Mouse (Mus musculus) forebrain, embryonic 15.5 days (tissue): ENCODE results near the gene Htr6. TPM values are rescaled to one million over a fixed set of nuclear protein-coding genes. Genes with fewer than 3 reads are reported as not detected.

Source experiments
- ATAC-seq: fragments of 200-750 bp; cut with Nextera tagmentation; replicated peaks from 2 replicates; pipeline ENCODE4 v1.8.0; 2017; ENCODE audit warnings: mild to moderate bottlenecking, moderate TSS enrichment, moderate library complexity
- H3K27ac ChIP-seq: fragments of 300-500 bp; sonication (generic); replicated peaks from 2 replicates; pipeline ENCODE4 v1.5.1; 2015; ENCODE audit warnings: mild to moderate bottlenecking, inconsistent platforms
- H3K27me3 ChIP-seq: fragments of 300-500 bp; sonication (generic); 2 replicates; pipeline ENCODE4 v1.6.1; 2015; ENCODE audit warnings: inconsistent platforms
- H3K36me3 ChIP-seq: fragments of 300-500 bp; sonication (generic); 2 replicates; pipeline ENCODE4 v1.6.1; 2015; ENCODE audit warnings: mild to moderate bottlenecking, inconsistent platforms
- H3K4me1 ChIP-seq: fragments of 300-500 bp; sonication (generic); 2 replicates; pipeline ENCODE4 v1.6.1; 2015; ENCODE audit warnings: inconsistent platforms
- H3K4me2 ChIP-seq: fragments of 300-500 bp; sonication (generic); replicated peaks from 2 replicates; pipeline ENCODE4 v1.6.1; 2015; ENCODE audit warnings: mild to moderate bottlenecking, inconsistent platforms
- H3K4me3 ChIP-seq: fragments of 300-500 bp; sonication (generic); 2 replicates; pipeline ENCODE4 v1.5.1; 2015; ENCODE audit warnings: mild to moderate bottlenecking, inconsistent platforms
- H3K9ac ChIP-seq: fragments of 300-500 bp; sonication (generic); replicated peaks from 2 replicates; pipeline ENCODE4 v1.6.1; 2015; ENCODE audit warnings: mild to moderate bottlenecking, inconsistent platforms
- H3K9me3 ChIP-seq: fragments of 300-500 bp; sonication (generic); 2 replicates; pipeline ENCODE4 v1.6.1; 2016; ENCODE audit warnings: inconsistent platforms
- WGBS: fragments of 180-500 bp; shearing (Covaris S2); methylation state at CpG from one replicate; pipeline ENCODE4 v1.1.7; 2015; ENCODE audit warnings: mixed read lengths; 5-methylcytosine and 5-hydroxymethylcytosine counted together
- polyA plus RNA-seq: library from polyadenylated mRNA; unstranded; fragments of >200 nt; fragmentation: Nextera tagmentation; extraction: Ambion mirVana; gene quantifications from 2 replicates; pipeline ENCODE4 v1.2.1, GENCODE M21; 2015

Htr6 gene
- polyA plus RNA-seq, 1 experiment from 2014 or later, result 0.37 TPM

DNA sequence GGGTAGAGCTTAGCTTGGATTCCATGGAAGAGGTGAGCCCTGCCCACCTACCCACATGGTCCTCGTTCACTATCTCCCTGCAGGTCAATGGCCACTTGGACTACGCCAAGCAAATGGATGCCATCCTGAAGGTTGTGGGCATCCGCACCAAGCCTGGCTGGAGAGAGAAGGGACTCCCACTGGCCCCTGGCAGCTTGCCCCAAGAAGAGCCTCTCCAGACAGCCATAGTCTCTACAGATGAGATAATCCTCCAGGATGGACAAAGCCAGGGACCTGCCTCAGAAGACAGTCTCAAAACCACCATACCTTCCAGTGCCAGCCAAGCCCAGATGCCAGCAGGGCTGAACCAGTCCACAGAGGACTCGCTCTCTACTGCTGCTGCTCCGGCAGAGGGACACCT, 17.3 kb downstream of the Htr6 start:
- Histone ChIP-seq H3K4me2 (no peak overlapping the region), H3K4me3 (no peak overlapping the region)
- 93% methylated on average over 5 of the region's 5 CpGs for WGBS

DNA sequence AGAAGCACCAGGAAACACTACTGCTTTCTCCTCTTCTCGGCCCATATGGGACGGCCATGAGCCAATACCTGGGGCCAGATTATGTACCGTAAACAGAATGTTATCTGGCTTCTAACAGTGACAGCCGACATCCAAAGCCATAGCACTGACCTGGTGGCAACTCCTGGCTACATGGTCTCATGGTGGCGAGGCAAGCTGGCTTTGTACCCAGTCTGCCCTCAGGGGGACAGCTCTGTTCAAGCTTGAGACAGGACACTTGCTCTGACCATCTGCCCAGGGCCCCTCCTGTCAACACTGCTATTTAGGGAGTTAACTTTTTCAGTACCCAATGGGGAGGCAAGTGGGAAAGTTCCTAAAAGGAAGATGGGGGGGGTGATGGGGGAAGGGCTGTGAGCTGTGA, 18.1 kb downstream of the Htr6 start:
- H3K27me3 ChIP-seq, result peaks cover 9% of the 10 kb centered on the region; the same call in 1 of the 2 replicates
- ATAC-seq, result no peak
- 67% methylated on average over 5 of the region's 5 CpGs for WGBS

More for the DNA sequence above, 17.3 kb downstream of the Htr6 start:
- Histone ChIP-seq H3K9me3 (no peaks in the 10 kb centered on the region), H3K4me1 (peaks cover 29% of the 10 kb centered on the region), H3K36me3 (no peaks in the 10 kb centered on the region), H3K27ac (no peak overlapping the region), H3K9ac (no peak overlapping the region), H3K27me3 (peaks cover 9% of the 10 kb centered on the region; the same call in 1 of the 2 replicates)
- no peak for ATAC-seq

DNA sequence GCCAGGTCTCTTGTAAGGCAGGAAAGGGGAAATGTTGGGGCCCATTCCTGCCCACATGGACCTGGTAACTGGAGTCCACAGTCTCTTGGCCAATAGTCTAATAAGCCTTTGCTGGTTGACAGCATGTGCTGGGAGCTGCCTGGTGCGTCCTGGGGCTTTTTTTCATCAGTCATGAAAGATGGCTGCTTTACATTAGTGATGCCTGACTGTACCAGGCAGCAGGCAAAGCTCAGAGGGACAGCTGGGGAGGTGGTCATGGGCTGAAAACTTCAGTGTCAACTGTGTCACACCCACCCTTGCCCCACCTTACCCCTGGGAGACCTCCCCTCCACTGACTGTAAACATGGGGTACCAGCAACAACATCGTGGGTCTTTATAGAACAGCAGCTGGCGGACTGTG, 19.6 kb downstream of the Htr6 start:
- 50% methylated on average over 3 of the region's 3 CpGs for WGBS
- H3K4me2 ChIP-seq, result no peak overlapping the region
- peaks cover 41% of the 10 kb centered on the region for H3K4me1 ChIP-seq
- no peak overlapping the region for H3K9ac ChIP-seq
- H3K9me3 ChIP-seq, result no peaks in the 10 kb centered on the region
- H3K27me3 ChIP-seq, result peaks cover 5% of the 10 kb centered on the region; the same call in 1 of the 2 replicates
- H3K4me3 ChIP-seq, result no peak overlapping the region
- peak overlapping the region; percentile 80 for H3K27ac ChIP-seq
- no peaks in the 10 kb centered on the region for H3K36me3 ChIP-seq
- 0 out of 2 replicates have a peak, but pooled peaks have one; percentile 3 for ATAC-seq

More for the DNA sequence above, 18.1 kb downstream of the Htr6 start:
- no peak overlapping the region for H3K27ac ChIP-seq
- peaks cover 36% of the 10 kb centered on the region for H3K4me1 ChIP-seq
- no peak overlapping the region for H3K4me3 ChIP-seq
- H3K36me3 ChIP-seq, result no peaks in the 10 kb centered on the region
- no peaks in the 10 kb centered on the region for H3K9me3 ChIP-seq
- no peak overlapping the region for H3K4me2 ChIP-seq
- H3K9ac ChIP-seq, result no peak overlapping the region

DNA sequence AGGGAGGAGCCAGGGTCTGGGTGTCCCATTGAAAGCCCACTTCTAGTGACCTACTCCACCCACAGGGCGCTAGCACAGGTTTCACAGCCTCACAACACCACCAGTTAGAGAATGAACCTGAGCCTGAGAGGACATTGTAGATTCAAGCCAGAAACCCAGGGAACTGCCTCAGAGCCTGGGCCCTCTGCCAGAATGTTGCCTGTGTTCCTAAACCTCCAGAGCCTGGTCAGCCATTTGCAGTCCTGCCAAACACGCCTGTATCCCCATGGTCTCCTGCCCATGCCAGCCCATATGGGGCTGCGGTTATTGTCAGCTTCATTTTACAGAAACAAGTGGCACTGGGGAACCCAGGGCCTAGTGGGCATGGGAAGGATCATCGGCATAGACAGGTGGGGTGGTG, 20.0 kb downstream of the Htr6 start:
- H3K4me1 ChIP-seq, result peaks cover 41% of the 10 kb centered on the region
- H3K36me3 ChIP-seq, result no peaks in the 10 kb centered on the region
- no peak overlapping the region for H3K4me3 ChIP-seq
- peak overlapping the region; percentile 80 for H3K27ac ChIP-seq
- peak; percentile 35; the same call in 1 of the 2 replicates for ATAC-seq
- H3K9ac ChIP-seq, result no peak overlapping the region
- WGBS, result 40% methylated on average over 4 of the region's 4 CpGs
- no peaks in the 10 kb centered on the region for H3K9me3 ChIP-seq
- H3K27me3 ChIP-seq, result peaks cover 5% of the 10 kb centered on the region; the same call in 1 of the 2 replicates
- H3K4me2 ChIP-seq, result no peak overlapping the region

- ATAC-seq, result peak; percentile 79
- H3K9me3 ChIP-seq, result no peaks in the 10 kb centered on the region
- 31% methylated on average over 9 of the region's 9 CpGs for WGBS
- H3K9ac ChIP-seq, result no peak overlapping the region
- H3K36me3 ChIP-seq, result no peaks in the 10 kb centered on the region
- H3K27me3 ChIP-seq, result peaks cover 5% of the 10 kb centered on the region; the same call in 1 of the 2 replicates
- H3K4me1 ChIP-seq, result peaks cover 41% of the 10 kb centered on the region
- no peak overlapping the region for H3K4me3 ChIP-seq
- H3K4me2 ChIP-seq, result 0 out of 2 replicates have a peak overlapping the region, but pooled peaks have one; percentile 4
- H3K27ac ChIP-seq, result peak overlapping the region; percentile 80
Observed at GRCm38 (mm10) chr4:139054300-139054923, 21.0 kb downstream of the Htr6 start.

GRCm38 (mm10) chr4:139053391-139053790, 22.0 kb downstream of the Htr6 start:
- peaks cover 3% of the 10 kb centered on the region; the same call in 1 of the 2 replicates for H3K27me3 ChIP-seq
- H3K9me3 ChIP-seq, result no peaks in the 10 kb centered on the region
- H3K4me3 ChIP-seq, result no peak overlapping the region
- H3K9ac ChIP-seq, result no peak overlapping the region
- WGBS, result 71% methylated on average over 5 of the region's 5 CpGs
- no peak overlapping the region for H3K27ac ChIP-seq
- no peak overlapping the region for H3K4me2 ChIP-seq
- H3K36me3 ChIP-seq, result no peaks in the 10 kb centered on the region
- H3K4me1 ChIP-seq, result peaks cover 41% of the 10 kb centered on the region
- no peak for ATAC-seq

- WGBS, result 68% methylated on average over 7 of the region's 7 CpGs
- Histone ChIP-seq H3K4me1 (peaks cover 41% of the 10 kb centered on the region), H3K4me2 (no peak overlapping the region), H3K4me3 (no peak overlapping the region), H3K27me3 (no peaks in the 10 kb centered on the region), H3K36me3 (no peaks in the 10 kb centered on the region), H3K27ac (no peak overlapping the region), H3K9ac (no peak overlapping the region), H3K9me3 (no peaks in the 10 kb centered on the region)
- no peak for ATAC-seq
Observed at GRCm38 (mm10) chr4:139052796-139053195, 22.6 kb downstream of the Htr6 start.

GRCm38 (mm10) chr4:139048518-139048917, 26.9 kb downstream of the Htr6 start:
- ATAC-seq, result no peak
- H3K4me2 ChIP-seq, result no peak overlapping the region
- H3K4me3 ChIP-seq, result no peak overlapping the region
- no peaks in the 10 kb centered on the region for H3K9me3 ChIP-seq
- 61% methylated on average over 6 of the region's 6 CpGs for WGBS
- H3K27ac ChIP-seq, result no peak overlapping the region
- no peak overlapping the region for H3K9ac ChIP-seq
- peaks cover 12% of the 10 kb centered on the region for H3K4me1 ChIP-seq
- H3K36me3 ChIP-seq, result no peaks in the 10 kb centered on the region
- no peaks in the 10 kb centered on the region for H3K27me3 ChIP-seq

DNA sequence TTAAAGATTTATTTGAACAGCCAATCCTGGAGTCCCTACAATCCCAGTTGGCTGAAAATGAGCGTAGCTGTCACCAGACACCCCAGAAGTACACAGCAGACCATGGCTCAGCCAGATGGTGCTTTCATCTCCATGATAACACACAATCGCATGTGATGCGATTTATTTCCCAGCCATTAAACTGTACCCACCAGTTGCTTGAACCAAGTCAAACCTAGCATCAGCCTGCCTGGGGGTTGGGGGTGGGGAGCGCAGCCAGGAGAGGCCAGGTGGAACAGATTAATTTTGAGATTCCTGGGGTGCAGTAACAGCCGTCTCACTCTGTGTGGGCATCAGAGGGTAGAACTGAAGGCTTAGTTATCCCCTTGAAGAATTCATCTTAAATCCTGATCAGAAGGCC, 29.0 kb downstream of the Htr6 start:
- Histone ChIP-seq H3K36me3 (no peaks in the 10 kb centered on the region), H3K9ac (no peak overlapping the region)
- ATAC-seq, result no peak

GRCm38 (mm10) chr4:139044566-139044965, 30.8 kb downstream of the Htr6 start:
- no peak overlapping the region for H3K9ac ChIP-seq
- WGBS, result 93% methylated on average over 5 of the region's 5 CpGs

More for the DNA sequence above, 29.0 kb downstream of the Htr6 start:
- 63% methylated on average over 5 of the region's 5 CpGs for WGBS
- Histone ChIP-seq H3K27ac (no peak overlapping the region), H3K4me1 (peaks cover 8% of the 10 kb centered on the region), H3K27me3 (no peaks in the 10 kb centered on the region), H3K4me3 (no peak overlapping the region), H3K9me3 (no peaks in the 10 kb centered on the region), H3K4me2 (no peak overlapping the region)

GRCm38 (mm10) chr4:139043600-139043999, 31.8 kb downstream of the Htr6 start:
- Histone ChIP-seq H3K4me1 (peaks cover 32% of the 10 kb centered on the region), H3K9me3 (no peaks in the 10 kb centered on the region), H3K36me3 (no peaks in the 10 kb centered on the region), H3K27me3 (no peaks in the 10 kb centered on the region), H3K4me2 (no peak overlapping the region), H3K9ac (no peak overlapping the region), H3K27ac (no peak overlapping the region), H3K4me3 (no peak overlapping the region)
- 96% methylated on average over 2 of the region's 2 CpGs for WGBS
- no peak for ATAC-seq

More at GRCm38 (mm10) chr4:139044566-139044965, 30.8 kb downstream of the Htr6 start:
- no peaks in the 10 kb centered on the region for H3K36me3 ChIP-seq
- peaks cover 22% of the 10 kb centered on the region for H3K4me1 ChIP-seq
- ATAC-seq, result no peak
- H3K27me3 ChIP-seq, result no peaks in the 10 kb centered on the region
- no peak overlapping the region for H3K4me3 ChIP-seq
- no peak overlapping the region for H3K4me2 ChIP-seq
- no peaks in the 10 kb centered on the region for H3K9me3 ChIP-seq
- H3K27ac ChIP-seq, result no peak overlapping the region

- WGBS, result 27% methylated on average over 5 of the region's 5 CpGs
- H3K4me3 ChIP-seq, result no peak overlapping the region
- H3K9me3 ChIP-seq, result no peaks in the 10 kb centered on the region
- H3K27ac ChIP-seq, result no peak overlapping the region
- no peak overlapping the region for H3K9ac ChIP-seq
- H3K4me1 ChIP-seq, result peaks cover 42% of the 10 kb centered on the region
- ATAC-seq, result no peak
- H3K27me3 ChIP-seq, result no peaks in the 10 kb centered on the region
- no peaks in the 10 kb centered on the region for H3K36me3 ChIP-seq
- no peak overlapping the region for H3K4me2 ChIP-seq
Observed at GRCm38 (mm10) chr4:139042611-139043010, 32.8 kb downstream of the Htr6 start.
